Mouse (Mus musculus) liver, adult 2 months (tissue): ENCODE measurements at regions not wholly inside any gene's neighbourhood (a gene's known extent, or its start where the extent isn't known, plus 50 kb on each side); places are given as distances from the start of the nearest gene placed in this dataset.

ENCODE experiments used
- DNase-seq: peaks from one replicate; pipeline ENCODE4 v3.0.0-alpha.2; 2011; ENCODE audit warnings: low read depth, low spot score; ENCODE audit errors: extremely low read depth
- H3K27ac ChIP-seq: fragments of 200-500 bp; replicated peaks from 2 replicates; pipeline ENCODE4 v1.5.1; 2012; ENCODE audit warnings: low read depth, mild to moderate bottlenecking, control low read depth, inconsistent platforms, low read length; ENCODE audit not compliant: insufficient read depth
- H3K27me3 ChIP-seq: fragments of 200-500 bp; 2 replicates; pipeline ENCODE4 v1.6.1; 2012; ENCODE audit warnings: mild to moderate bottlenecking, moderate library complexity, low read length, inconsistent platforms; ENCODE audit not compliant: control insufficient read depth, insufficient read depth
- H3K36me3 ChIP-seq: fragments of 200-500 bp; 2 replicates; pipeline ENCODE4 v1.6.1; 2012; ENCODE audit warnings: low read length, inconsistent platforms; ENCODE audit not compliant: control insufficient read depth, insufficient read depth
- H3K4me1 ChIP-seq: fragments of 200-500 bp; 2 replicates; pipeline ENCODE4 v1.6.1; 2011; ENCODE audit warnings: low read length; ENCODE audit not compliant: control insufficient read depth, insufficient read depth
- H3K4me3 ChIP-seq: fragments of 200-500 bp; 2 replicates; pipeline ENCODE4 v1.5.1; 2011; ENCODE audit warnings: low read depth, mild to moderate bottlenecking, control low read depth, low read length, moderate library complexity; ENCODE audit not compliant: insufficient read depth
- H3K79me2 ChIP-seq: fragments of 200-500 bp; 2 replicates; pipeline ENCODE4 v1.6.1; 2012; ENCODE audit warnings: inconsistent platforms, mild to moderate bottlenecking, low read length, moderate library complexity; ENCODE audit not compliant: control insufficient read depth, insufficient read depth
- H3K9ac ChIP-seq: fragments of 200-500 bp; 2 replicates; pipeline ENCODE4 v1.6.1; 2012; ENCODE audit warnings: low read depth, mild to moderate bottlenecking, control low read depth, inconsistent platforms, low read length
- CTCF ChIP-seq: fragments of 200-500 bp; IDR thresholded peaks from 2 replicates; pipeline ENCODE4 v1.5.1; 2011; ENCODE audit warnings: low read depth, low read length, control low read depth
- POLR2A ChIP-seq: fragments of 200-500 bp; IDR thresholded peaks from 2 replicates; pipeline ENCODE4 v1.6.1; 2011; ENCODE audit warnings: low read length, control low read depth; ENCODE audit not compliant: insufficient read depth; ENCODE audit errors: extremely low read depth
- WGBS: fragments of 180-500 bp; shearing (Covaris S2); methylation state at CpG from one replicate; pipeline ENCODE4 v1.1.7; 2018; 5-methylcytosine and 5-hydroxymethylcytosine counted together

- Histone ChIP-seq H3K9ac (no peak overlapping the region), H3K27ac (no peak overlapping the region), H3K4me3 (no peak overlapping the region), H3K4me1 (no peaks in the 10 kb centered on the region), H3K79me2 (no peaks in the 10 kb centered on the region), H3K27me3 (no peaks in the 10 kb centered on the region), H3K36me3 (no peaks in the 10 kb centered on the region)
- 77% methylated on average over 5 of the region's 5 CpGs for WGBS
- DNase-seq: no peak
- no peak for TF ChIP-seq CTCF
- no peak for TF ChIP-seq POLR2A
These were observed 87.4 kb downstream of the Erv3 start for GRCm38 (mm10) chr2:131772163-131772562.

- DNase-seq: peak; percentile 26
- no peak for TF ChIP-seq POLR2A
- TF ChIP-seq CTCF: peak; percentile 42
- Histone ChIP-seq H3K27ac (no peak overlapping the region), H3K36me3 (no peaks in the 10 kb centered on the region), H3K4me3 (no peak overlapping the region), H3K27me3 (no peaks in the 10 kb centered on the region), H3K4me1 (no peaks in the 10 kb centered on the region), H3K79me2 (no peaks in the 10 kb centered on the region), H3K9ac (no peak overlapping the region)
- 58% methylated on average over 5 of the region's 5 CpGs for WGBS
These were observed 88.7 kb downstream of the Erv3 start for GRCm38 (mm10) chr2:131770852-131771251.

GRCm38 (mm10) chr2:131769656-131770210 is 89.8 kb downstream of the Erv3 start:
- DNase-seq: no peak
- TF ChIP-seq POLR2A: no peak
- TF ChIP-seq CTCF: no peak
- Histone ChIP-seq H3K9ac (no peak overlapping the region), H3K36me3 (no peaks in the 10 kb centered on the region), H3K4me1 (no peaks in the 10 kb centered on the region), H3K4me3 (no peak overlapping the region), H3K27ac (no peak overlapping the region), H3K27me3 (no peaks in the 10 kb centered on the region), H3K79me2 (no peaks in the 10 kb centered on the region)
- 78% methylated on average over 9 of the region's 9 CpGs for WGBS

DNA sequence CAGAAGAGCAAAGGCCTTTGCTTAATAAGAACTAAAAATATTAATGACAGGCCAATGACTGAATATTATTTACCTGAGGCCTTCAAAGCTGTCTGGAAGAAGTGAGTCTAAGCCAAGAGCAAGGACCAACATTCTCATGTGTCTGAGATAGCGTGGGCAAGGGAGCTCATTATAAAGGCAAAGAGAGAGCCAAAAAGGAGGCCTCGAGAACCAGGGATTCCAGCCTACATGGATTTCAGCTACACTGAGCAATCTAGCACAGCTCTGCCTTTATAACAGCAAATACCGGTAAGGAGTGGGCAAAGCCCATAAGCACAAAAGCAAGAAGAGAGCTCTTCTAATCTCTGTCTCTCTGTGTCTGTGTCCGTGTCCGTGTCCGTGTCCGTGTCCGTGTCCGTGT is 93.0 kb downstream of the Erv3 start:
- Histone ChIP-seq H3K4me3 (no peak overlapping the region), H3K27me3 (no peaks in the 10 kb centered on the region), H3K36me3 (no peaks in the 10 kb centered on the region), H3K4me1 (no peaks in the 10 kb centered on the region), H3K79me2 (no peaks in the 10 kb centered on the region), H3K9ac (no peak overlapping the region), H3K27ac (no peak overlapping the region)
- no peak for DNase-seq
- TF ChIP-seq POLR2A (no peak), CTCF (no peak)
- 97% methylated on average over 9 of the region's 9 CpGs for WGBS

DNA sequence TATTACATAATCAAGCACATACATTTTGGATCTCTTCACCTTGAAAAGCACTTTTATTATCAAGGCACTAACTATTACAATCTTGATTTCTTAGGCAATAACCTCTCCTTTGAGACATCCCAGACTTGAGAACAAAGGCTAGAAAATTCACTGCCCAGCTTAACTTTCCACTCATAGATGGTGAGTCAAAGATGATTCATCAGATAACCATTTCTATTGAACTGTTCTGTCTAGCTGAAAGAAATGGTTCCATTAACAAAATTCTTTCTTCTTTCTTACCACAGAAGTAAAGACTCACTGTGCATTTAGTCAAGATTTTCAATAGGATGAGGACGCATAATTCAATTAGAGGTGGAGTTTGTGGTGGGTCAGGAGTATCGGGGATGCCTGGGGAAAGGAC is 98.0 kb downstream of the Erv3 start:
- Histone ChIP-seq H3K4me1 (no peaks in the 10 kb centered on the region), H3K9ac (no peak overlapping the region), H3K27ac (no peak overlapping the region), H3K27me3 (no peaks in the 10 kb centered on the region), H3K36me3 (no peaks in the 10 kb centered on the region), H3K79me2 (no peaks in the 10 kb centered on the region), H3K4me3 (no peak overlapping the region)
- WGBS: 87% methylated on average over 2 of the region's 2 CpGs
- TF ChIP-seq POLR2A (no peak), CTCF (no peak)
- DNase-seq: no peak

DNA sequence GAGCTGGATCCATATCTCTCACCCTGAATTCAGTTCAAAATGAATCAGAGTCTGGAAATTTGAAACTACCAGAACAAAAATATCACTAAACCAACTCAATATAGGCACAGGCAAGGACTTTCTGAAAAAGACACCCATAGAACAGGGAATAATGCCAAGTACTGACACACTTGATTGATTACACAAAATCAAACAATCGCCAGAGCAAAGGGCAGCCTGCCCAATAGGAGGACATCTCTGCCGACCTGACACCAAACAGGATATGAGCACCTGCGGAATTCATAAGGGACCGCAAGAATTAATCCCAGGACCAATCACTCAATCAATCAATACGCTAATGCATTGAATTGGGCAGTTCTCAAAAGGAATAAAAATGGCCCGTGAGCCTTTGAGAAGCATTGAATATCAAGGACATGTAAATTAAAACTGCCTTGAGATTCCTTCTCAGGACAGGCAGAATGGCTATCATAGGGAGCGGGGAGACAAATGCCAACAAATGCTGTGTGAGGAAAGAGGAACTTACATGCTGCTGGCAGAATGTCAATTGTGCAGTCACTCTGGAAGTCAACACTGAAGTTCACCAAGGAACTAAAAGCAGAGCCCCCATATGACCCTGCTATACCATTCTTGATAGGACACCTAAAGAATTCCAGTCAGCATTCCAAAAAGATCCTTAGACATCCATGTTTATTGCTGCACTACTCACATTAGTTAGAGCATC is 102.2 kb downstream of the Erv3 start:
- Histone ChIP-seq H3K9ac (no peak overlapping the region), H3K4me1 (no peaks in the 10 kb centered on the region), H3K27ac (no peak overlapping the region), H3K27me3 (no peaks in the 10 kb centered on the region), H3K79me2 (no peaks in the 10 kb centered on the region), H3K4me3 (no peak overlapping the region), H3K36me3 (no peaks in the 10 kb centered on the region)
- peak; percentile 75 for DNase-seq
- WGBS: 42% methylated on average over 7 of the region's 7 CpGs
- TF ChIP-seq POLR2A: no peak
